Mouse (Mus musculus) MEL (cell line): ENCODE data around the gene Pard3. TPM values are rescaled to one million over a fixed set of nuclear protein-coding genes. Genes with fewer than 3 reads are reported as not detected.

Experiments used
- DNase-seq: peaks from one replicate; pipeline ENCODE4 v3.0.0; 2011; ENCODE audit warnings: low read depth, low spot score
- H3K27ac ChIP-seq: 2 replicates; pipeline ENCODE4 v1.5.1; 2012; ENCODE audit warnings: low read depth, mild to moderate bottlenecking, control low read depth, low read length, moderate library complexity; ENCODE audit not compliant: control insufficient read depth
- H3K27me3 ChIP-seq, 2 experiments: fragments of 150-350 bp in 1 of 2; sonication (generic) in 1 of 2; 2 replicates each; pipeline ENCODE4 v1.6.1; 2012; ENCODE audit warnings: low read length in 2 of 2, mild to moderate bottlenecking in 2 of 2, improper control_type of control experiment in 1 of 2, moderate library complexity in 1 of 2; ENCODE audit not compliant: insufficient read depth in 2 of 2, control insufficient read depth in 1 of 2
- H3K36me3 ChIP-seq, 2 experiments: 2 replicates each; pipeline ENCODE4 v1.6.1; 2012 to 2014; ENCODE audit warnings: low read length in 2 of 2, improper control_type of control experiment in 1 of 2, inconsistent platforms in 1 of 2, mild to moderate bottlenecking in 1 of 2; ENCODE audit not compliant: insufficient read depth in 2 of 2, control insufficient read depth in 1 of 2
- H3K4me1 ChIP-seq, 2 experiments: fragments of 150-350 bp in 1 of 2; sonication (generic) in 1 of 2; 2 replicates each; pipeline ENCODE4 v1.6.1; 2012; ENCODE audit warnings: low read length in 2 of 2, improper control_type of control experiment in 1 of 2, mild to moderate bottlenecking in 1 of 2; ENCODE audit not compliant: insufficient read depth in 2 of 2, control insufficient read depth in 1 of 2
- H3K4me3 ChIP-seq, 2 experiments: fragments of 150-350 bp in 1 of 2; sonication (generic) in 1 of 2; 2 replicates each; pipeline ENCODE4 v1.5.1; 2012; ENCODE audit warnings: low read depth in 2 of 2, low read length in 2 of 2, mild to moderate bottlenecking in 2 of 2, moderate library complexity in 2 of 2, control low read depth in 1 of 2, improper control_type of control experiment in 1 of 2; ENCODE audit not compliant: control insufficient read depth in 1 of 2, insufficient read depth in 1 of 2
- H3K79me2 ChIP-seq: 2 replicates; pipeline ENCODE4 v1.6.1; 2012; ENCODE audit warnings: mild to moderate bottlenecking, low read length, moderate library complexity; ENCODE audit not compliant: control insufficient read depth, poor library complexity, insufficient read depth
- H3K9ac ChIP-seq: 2 replicates; pipeline ENCODE4 v1.6.1; 2012; ENCODE audit warnings: low read depth, mild to moderate bottlenecking, control low read depth, low read length, moderate library complexity; ENCODE audit not compliant: control insufficient read depth, poor library complexity, severe bottlenecking
- H3K9me3 ChIP-seq: fragments of 150-350 bp; sonication (generic); replicated peaks from 2 replicates; pipeline ENCODE4 v1.6.1; 2012; ENCODE audit warnings: mild to moderate bottlenecking, low read length, improper control_type of control experiment, moderate library complexity; ENCODE audit not compliant: insufficient read depth
- BHLHE40 ChIP-seq: IDR thresholded peaks from 2 replicates; pipeline ENCODE4 v1.6.1; 2012; ENCODE audit warnings: low read depth, mild to moderate bottlenecking, inconsistent platforms, low read length, improper control_type of control experiment, borderline replicate concordance
- CHD2 ChIP-seq: IDR thresholded peaks from 2 replicates; pipeline ENCODE4 v1.6.1; 2011; ENCODE audit warnings: low read length, improper control_type of control experiment
- E2F4 ChIP-seq: IDR thresholded peaks from 2 replicates; pipeline ENCODE4 v1.6.1; 2011; ENCODE audit warnings: low read depth, low read length, improper control_type of control experiment, borderline replicate concordance
- ELF1 ChIP-seq: IDR thresholded peaks from 2 replicates; pipeline ENCODE4 v1.6.1; 2014; ENCODE audit warnings: low read depth, mild to moderate bottlenecking, inconsistent platforms, low read length, improper control_type of control experiment, moderate library complexity
- EP300 ChIP-seq, 2 experiments: IDR thresholded peaks; 2 replicates each; pipeline ENCODE4 v1.6.1; 2011; ENCODE audit warnings: improper control_type of control experiment in 2 of 2, low read length in 2 of 2, low read depth in 1 of 2, mild to moderate bottlenecking in 1 of 2
- ETS1 ChIP-seq: IDR thresholded peaks from 2 replicates; pipeline ENCODE4 v1.6.1; 2012; ENCODE audit warnings: low read depth, mild to moderate bottlenecking, inconsistent platforms, low read length, improper control_type of control experiment, moderate library complexity
- HCFC1 ChIP-seq: IDR thresholded peaks from 2 replicates; pipeline ENCODE4 v1.6.1; 2012; ENCODE audit warnings: low read depth, mild to moderate bottlenecking, inconsistent platforms, low read length, improper control_type of control experiment, moderate library complexity
- KAT2A ChIP-seq: conservative IDR thresholded peaks from 2 replicates; pipeline ENCODE4 v1.6.1; 2012; ENCODE audit warnings: low read depth, low read length, improper control_type of control experiment, inconsistent platforms
- MAFK ChIP-seq: IDR thresholded peaks from 2 replicates; pipeline ENCODE4 v1.6.1; 2011; ENCODE audit warnings: low read depth, mild to moderate bottlenecking, low read length, improper control_type of control experiment, borderline replicate concordance
- MAX ChIP-seq: IDR thresholded peaks from 2 replicates; pipeline ENCODE4 v1.6.1; 2011; ENCODE audit warnings: low read length, improper control_type of control experiment
- MAZ ChIP-seq: IDR thresholded peaks from 2 replicates; pipeline ENCODE4 v1.6.1; 2012; ENCODE audit warnings: low read depth, mild to moderate bottlenecking, inconsistent platforms, low read length, improper control_type of control experiment
- MYB ChIP-seq: IDR thresholded peaks from 2 replicates; pipeline ENCODE4 v1.6.1; 2011; ENCODE audit warnings: mild to moderate bottlenecking, low read depth, low read length, improper control_type of control experiment
- NRF1 ChIP-seq: IDR thresholded peaks from 2 replicates; pipeline ENCODE4 v1.6.1; 2014; ENCODE audit warnings: low read depth, mild to moderate bottlenecking, inconsistent platforms, low read length, improper control_type of control experiment, moderate library complexity; ENCODE audit not compliant: poor library complexity, insufficient read depth, severe bottlenecking
- POLR2AphosphoS2 ChIP-seq: IDR thresholded peaks from 2 replicates; pipeline ENCODE4 v1.6.1; 2011; ENCODE audit warnings: low read length, improper control_type of control experiment
- RAD21 ChIP-seq: IDR thresholded peaks from 2 replicates; pipeline ENCODE4 v1.6.1; 2011; ENCODE audit warnings: mild to moderate bottlenecking, low read depth, low read length, improper control_type of control experiment
- RCOR1 ChIP-seq: IDR thresholded peaks from 2 replicates; pipeline ENCODE4 v1.6.1; 2012; ENCODE audit warnings: low read depth, mild to moderate bottlenecking, inconsistent platforms, low read length, improper control_type of control experiment
- SIN3A ChIP-seq: IDR thresholded peaks from 2 replicates; pipeline ENCODE4 v1.6.1; 2012; ENCODE audit warnings: low read length, improper control_type of control experiment, inconsistent platforms
- TBP ChIP-seq: IDR thresholded peaks from 2 replicates; pipeline ENCODE4 v1.8.0; 2011; ENCODE audit warnings: low read depth, low read length, improper control_type of control experiment
- USF2 ChIP-seq, 2 experiments: IDR thresholded peaks; 2 replicates each; pipeline ENCODE4 v1.6.1; 2011 to 2012; ENCODE audit warnings: improper control_type of control experiment in 2 of 2, low read length in 2 of 2, borderline replicate concordance in 1 of 2, inconsistent platforms in 1 of 2, low read depth in 1 of 2, mild to moderate bottlenecking in 1 of 2; ENCODE audit not compliant: insufficient read depth in 1 of 2
- ZC3H11A ChIP-seq: IDR thresholded peaks from 2 replicates; pipeline ENCODE4 v1.6.1; 2012; ENCODE audit warnings: low read depth, mild to moderate bottlenecking, inconsistent platforms, low read length, improper control_type of control experiment
- ZMIZ1 ChIP-seq: IDR thresholded peaks from 2 replicates; pipeline ENCODE4 v1.6.1; 2012; ENCODE audit warnings: low read depth, mild to moderate bottlenecking, inconsistent platforms, low read length, improper control_type of control experiment, moderate library complexity
- polyA plus RNA-seq, 2 experiments: library from polyadenylated mRNA; stranded (reverse) in 1 of 2; unstranded in 1 of 2; fragments of >175 nt in 1 of 2; fragments of >200 nt in 1 of 2; gene quantifications; 2 replicates each; pipeline versions ENCODE4 v1.2.1 to v1.2.4; 2012; ENCODE audit warnings: low replicate concordance in 2 of 2, low read depth in 1 of 2; ENCODE audit not compliant: insufficient read length in 2 of 2, insufficient read depth in 1 of 2, missing spikeins in 1 of 2
- total RNA-seq: library from RNA; depleted of rRNA; stranded (reverse); fragments of 300-350 nt; gene quantifications from 2 replicates; pipeline ENCODE4 v1.2.3, GENCODE M21; 2012

Pard3 gene
- total and polyA plus RNA-seq, 3 experiments, result not detected

GRCm38 (mm10) chr8:127151706-127152105 lies 88.0 kb downstream of the Pard3 start:
- no peak overlapping the region for H3K27ac ChIP-seq
- H3K9me3 ChIP-seq, result no peaks in the 10 kb centered on the region
- TF ChIP-seq USF2 (IDR thresholded peaks at IDR 0.05; ENCODE audit: borderline replicate concordance in 1 of 2, insufficient read depth in 1 of 2, low read depth in 1 of 2, low read length in 2 of 2), result no peak
- no peak for TF ChIP-seq ZC3H11A
- no peak for TF ChIP-seq BHLHE40
- no peak for TF ChIP-seq MAFK
- no peak for TF ChIP-seq MAZ
- H3K79me2 ChIP-seq, result no peaks in the 10 kb centered on the region
- DNase-seq, result no peak
- no peaks in the 10 kb centered on the region for H3K27me3 ChIP-seq
- H3K4me3 ChIP-seq, result no peak overlapping the region
- no peaks in the 10 kb centered on the region for H3K4me1 ChIP-seq
- H3K9ac ChIP-seq, result no peak overlapping the region
- H3K36me3 ChIP-seq, result no peaks in the 10 kb centered on the region

GRCm38 (mm10) chr8:127157087-127157486 lies 93.4 kb downstream of the Pard3 start:
- H3K36me3 ChIP-seq, result no peaks in the 10 kb centered on the region
- TF ChIP-seq ZMIZ1 (no peak), ETS1 (no peak), ELF1 (no peak), POLR2AphosphoS2 (no peak), SIN3A (no peak), RCOR1 (no peak), MYB (no peak), MAFK (no peak), MAX (no peak)
- H3K4me3 ChIP-seq, result no peak overlapping the region
- no peaks in the 10 kb centered on the region for H3K79me2 ChIP-seq
- no peaks in the 10 kb centered on the region for H3K27me3 ChIP-seq
- H3K9me3 ChIP-seq, result no peaks in the 10 kb centered on the region
- H3K4me1 ChIP-seq, result no peaks in the 10 kb centered on the region
- H3K9ac ChIP-seq, result no peak overlapping the region
- no peak for DNase-seq
- no peak overlapping the region for H3K27ac ChIP-seq

- no peaks in the 10 kb centered on the region for H3K9me3 ChIP-seq
- H3K36me3 ChIP-seq, result no peaks in the 10 kb centered on the region
Measured at GRCm38 (mm10) chr8:127159421-127159966, 95.8 kb downstream of the Pard3 start.

More at GRCm38 (mm10) chr8:127159421-127159966, 95.8 kb downstream of the Pard3 start:
- DNase-seq, result no peak
- H3K27me3 ChIP-seq, result no peaks in the 10 kb centered on the region
- no peak overlapping the region for H3K4me3 ChIP-seq
- TF ChIP-seq EP300 (IDR thresholded peaks at IDR 0.05; ENCODE audit: low read depth in 1 of 2, low read length in 2 of 2) (no peak), ZC3H11A (no peak), TBP (no peak), E2F4 (no peak), CHD2 (no peak), POLR2AphosphoS2 (no peak), MAFK (no peak), MAX (no peak), MAZ (no peak), BHLHE40 (no peak), KAT2A (no peak), SIN3A (no peak), RAD21 (no peak), NRF1 (no peak), HCFC1 (no peak), MYB (no peak)
- no peak overlapping the region for H3K27ac ChIP-seq
- H3K9ac ChIP-seq, result no peak overlapping the region
- no peaks in the 10 kb centered on the region for H3K4me1 ChIP-seq
- H3K79me2 ChIP-seq, result no peaks in the 10 kb centered on the region
